Mouse (Mus musculus) cerebellum, adult 2 months (tissue): ENCODE data around the gene BC048562.

Source experiments
- CTCF ChIP-seq: fragments of 200-500 bp; IDR thresholded peaks from 2 replicates; pipeline ENCODE4 v1.5.1; 2011; ENCODE audit warnings: low read depth, mild to moderate bottlenecking, control low read depth, low read length, moderate library complexity, borderline replicate concordance; ENCODE audit not compliant: insufficient read depth
- POLR2A ChIP-seq: fragments of 200-500 bp; IDR thresholded peaks from 2 replicates; pipeline ENCODE4 v1.6.1; 2011; ENCODE audit warnings: low read length, control low read depth, borderline replicate concordance; ENCODE audit not compliant: insufficient read depth

DNA sequence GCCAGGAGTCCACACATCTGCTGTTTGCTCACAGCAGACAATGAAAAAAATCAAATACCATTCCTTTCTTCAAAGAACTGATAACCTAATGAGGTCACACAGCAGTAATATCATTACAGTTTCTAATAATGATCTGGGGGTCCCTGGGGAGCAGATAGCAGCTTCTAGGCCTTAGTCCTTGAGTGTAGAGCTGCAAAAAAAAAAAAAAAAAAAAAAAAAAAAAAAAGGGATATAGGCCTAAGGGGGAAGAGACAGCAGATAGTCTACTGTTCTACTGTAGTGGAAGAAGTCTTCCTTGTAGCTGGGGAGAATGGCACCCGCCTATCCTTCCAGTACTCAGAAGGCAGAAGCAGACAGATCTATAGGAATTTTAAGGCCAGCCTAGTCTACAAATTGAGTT lies 40.9 kb upstream of the BC048562 start:
- TF ChIP-seq CTCF (no peak), POLR2A (no peak)
